In genomic region chr7:78913649-78914544, GRCm38 (mm10) we compare ENCODE assay signal across 8 mouse cellular contexts. TPM values are rescaled to one million over a fixed set of nuclear protein-coding genes. Genes with fewer than 3 reads are reported as not detected.
DNase-seq lines count a peak whose midpoint lies in the region; ATAC-seq lines count a peak whose summit lies in the region.

No protein-coding gene starts in this region.

- H3K4me2 ChIP-seq in forebrain, embryonic 12.5 days: no peak overlapping the region

- no peak for DNase-seq in forebrain, embryonic 10.5 days (ENCODE audit: extremely low spot score, low spot score)
- DNase-seq in CD4-positive, CD25-positive, alpha-beta regulatory T cell, adult 2 months (ENCODE audit: low read depth, low spot score): peak; percentile 79
- peak; percentile 93 for DNase-seq in c-Kit-positive CD71-positive TER-119-positive erythroid progenitor cells, embryonic 14.5 days (ENCODE audit: low spot score)
- peak; percentile 69 for DNase-seq in thymus, postnatal 0 days (ENCODE audit: low spot score)
- no peak for DNase-seq in right cerebral cortex, postnatal 36 days (ENCODE audit: low spot score in 2 of 2)

- no peak overlapping the region for H3K27ac ChIP-seq in forebrain, embryonic 12.5 days
- H3K27ac ChIP-seq in forebrain, embryonic 10.5 days: no peak overlapping the region
- H3K27ac ChIP-seq in macrophage: peak overlapping the region; percentile 45

- H3K36me3 ChIP-seq in forebrain, embryonic 12.5 days (replicated peaks): no peaks in the 10 kb centered on the region
- H3K36me3 ChIP-seq in forebrain, embryonic 10.5 days (replicated peaks): peaks cover 14% of the 10 kb centered on the region
- H3K36me3 ChIP-seq in macrophage (ENCODE audit: inconsistent target): peaks cover 33% of the 10 kb centered on the region

- ATAC-seq in forebrain, embryonic 12.5 days (ENCODE audit: low FRiP score): peak; percentile 10; the same call in 1 of the 2 replicates
- ATAC-seq in inflammation-experienced regulatory T-cells, adult 6 months: peak; percentile 85

- no peak overlapping the region for H3K4me3 ChIP-seq in forebrain, embryonic 12.5 days (replicated peaks)
- no peak overlapping the region for H3K4me3 ChIP-seq in forebrain, embryonic 10.5 days
- H3K4me3 ChIP-seq in macrophage (ENCODE audit: inconsistent target): peak overlapping the region; percentile 46

- peaks cover 16% of the 10 kb centered on the region for H3K4me1 ChIP-seq in forebrain, embryonic 12.5 days
- H3K4me1 ChIP-seq in forebrain, embryonic 10.5 days: peaks cover 28% of the 10 kb centered on the region

- H3K9me3 ChIP-seq in forebrain, embryonic 12.5 days: no peaks in the 10 kb centered on the region
- H3K9me3 ChIP-seq in forebrain, embryonic 10.5 days: no peaks in the 10 kb centered on the region

- peaks cover 10% of the 10 kb centered on the region; the same call in 1 of the 2 replicates for H3K79me2 ChIP-seq in macrophage (ENCODE audit: inconsistent target)

- H3K27me3 ChIP-seq in forebrain, embryonic 12.5 days: no peaks in the 10 kb centered on the region
- H3K27me3 ChIP-seq in forebrain, embryonic 10.5 days (ENCODE audit: poor library complexity, severe bottlenecking): no peaks in the 10 kb centered on the region

- WGBS in forebrain, embryonic 12.5 days: 86% methylated on average over 19 of the region's 19 CpGs
- WGBS in forebrain, embryonic 10.5 days: 84% methylated on average over 19 of the region's 19 CpGs
- 39% methylated on average over 19 of the region's 19 CpGs for WGBS in macrophage (ENCODE audit: missing documents)

- no peak overlapping the region for H3K9ac ChIP-seq in forebrain, embryonic 12.5 days

RNA-seq across cellular contexts. Expression of gene Isg20, which starts 0.7 kb away (rescaled TPM):
- 0.29 TPM in 1 of 2 replicates, not detected in the other for polyA plus RNA-seq in forebrain, embryonic 12.5 days (2016; fragmentation: Nextera tagmentation; extraction: Ambion mirVana)
- 0.40 and 0.84 TPM in 2 replicates for polyA plus RNA-seq in forebrain, embryonic 10.5 days (2016; fragmentation: Nextera tagmentation; extraction: Ambion mirVana)
- polyA plus RNA-seq in inflammation-experienced regulatory T-cells, adult 6 months (2017; shearing (Covaris generic)): 10 to 100 TPM; 89.9 to 95.8 (median 92.5) TPM
- 100 to 1,000 TPM in 2 of 26 experiments, 10 to 100 TPM in 15, 1 to 10 TPM in 9; 3.1 to 135 (median 33.7) TPM for total RNA-seq in macrophage (2018; cell fraction: chromatin; rRNA removed)
- 100 to 1,000 TPM in 13 of 26 experiments, 10 to 100 TPM in 8, 1 to 10 TPM in 5; 8.8 to 290 (median 109) TPM for total RNA-seq in macrophage (2018; cell fraction: cytosol; rRNA removed)
- total RNA-seq in macrophage (2018; cell fraction: nucleus; rRNA removed): 100 to 1,000 TPM in 11 of 26 experiments, 10 to 100 TPM in 12, 1 to 10 TPM in 3; 4.5 to 218 (median 73.1) TPM
- 7.3 to 28.0 TPM (median 9.8 TPM) in 3 replicates for polyA plus RNA-seq in macrophage (2018)
- 136 and 152 TPM in 2 replicates for polyA plus RNA-seq in thymus, postnatal 0 days (2015; fragmentation: Nextera tagmentation; extraction: Ambion mirVana)

RNA-seq across cellular contexts. Expression of gene Aen, which starts 18.2 kb away (rescaled TPM):
- 55.2 and 57.4 TPM in 2 replicates for polyA plus RNA-seq in forebrain, embryonic 12.5 days (2016; fragmentation: Nextera tagmentation; extraction: Ambion mirVana)
- polyA plus RNA-seq in forebrain, embryonic 10.5 days (2016; fragmentation: Nextera tagmentation; extraction: Ambion mirVana): 80.2 and 81.1 TPM in 2 replicates
- 10 to 100 TPM; 21.2 to 26.0 (median 21.2) TPM for polyA plus RNA-seq in inflammation-experienced regulatory T-cells, adult 6 months (2017; shearing (Covaris generic))
- total RNA-seq in macrophage (2018; cell fraction: chromatin; rRNA removed): 100 to 1,000 TPM in 6 of 26 experiments, 10 to 100 TPM in 20; 59.1 to 122 (median 86.7) TPM
- total RNA-seq in macrophage (2018; cell fraction: cytosol; rRNA removed): 10 to 100 TPM; 14.4 to 26.6 (median 19.8) TPM
- total RNA-seq in macrophage (2018; cell fraction: nucleus; rRNA removed): 100 to 1,000 TPM in 2 of 26 experiments, 10 to 100 TPM in 24; 21.2 to 119 (median 50.7) TPM
- polyA plus RNA-seq in macrophage (2018): 17.1 to 40.8 TPM (median 21.4 TPM) in 3 replicates
- 45.4 and 45.7 TPM in 2 replicates for polyA plus RNA-seq in thymus, postnatal 0 days (2015; fragmentation: Nextera tagmentation; extraction: Ambion mirVana)

Comparison
In these comparisons a context has a peak if more than half of its experiments do, and no peak if none do; other contexts are left out.
1. DNase-seq: peak in CD4-positive, CD25-positive, alpha-beta regulatory T cell, adult 2 months (single experiment), c-Kit-positive CD71-positive TER-119-positive erythroid progenitor cells, embryonic 14.5 days (single experiment) and thymus, postnatal 0 days (single experiment); none in forebrain, embryonic 10.5 days (single experiment) and right cerebral cortex, postnatal 36 days (0 of 2).